Mouse (Mus musculus) adrenal gland, postnatal 4 days (tissue): ENCODE results near the gene Cox15. TPM values are rescaled to one million over a fixed set of nuclear protein-coding genes. Genes with fewer than 3 reads are reported as not detected.

Experiments used
- DNase-seq, 2 experiments: peaks; one replicate each; pipeline ENCODE4 v3.0.0; 2021 to 2022; ENCODE audit warnings: low spot score in 2 of 2, mixed read lengths in 2 of 2
- total RNA-seq, 2 experiments: library from RNA; stranded (reverse); gene quantifications; 2 replicates each; pipeline ENCODE4 v1.2.3; 2021

Cox15 gene
- total RNA-seq, 2 experiments from 2014 or later, result 41.0 to 45.9 TPM

DNA sequence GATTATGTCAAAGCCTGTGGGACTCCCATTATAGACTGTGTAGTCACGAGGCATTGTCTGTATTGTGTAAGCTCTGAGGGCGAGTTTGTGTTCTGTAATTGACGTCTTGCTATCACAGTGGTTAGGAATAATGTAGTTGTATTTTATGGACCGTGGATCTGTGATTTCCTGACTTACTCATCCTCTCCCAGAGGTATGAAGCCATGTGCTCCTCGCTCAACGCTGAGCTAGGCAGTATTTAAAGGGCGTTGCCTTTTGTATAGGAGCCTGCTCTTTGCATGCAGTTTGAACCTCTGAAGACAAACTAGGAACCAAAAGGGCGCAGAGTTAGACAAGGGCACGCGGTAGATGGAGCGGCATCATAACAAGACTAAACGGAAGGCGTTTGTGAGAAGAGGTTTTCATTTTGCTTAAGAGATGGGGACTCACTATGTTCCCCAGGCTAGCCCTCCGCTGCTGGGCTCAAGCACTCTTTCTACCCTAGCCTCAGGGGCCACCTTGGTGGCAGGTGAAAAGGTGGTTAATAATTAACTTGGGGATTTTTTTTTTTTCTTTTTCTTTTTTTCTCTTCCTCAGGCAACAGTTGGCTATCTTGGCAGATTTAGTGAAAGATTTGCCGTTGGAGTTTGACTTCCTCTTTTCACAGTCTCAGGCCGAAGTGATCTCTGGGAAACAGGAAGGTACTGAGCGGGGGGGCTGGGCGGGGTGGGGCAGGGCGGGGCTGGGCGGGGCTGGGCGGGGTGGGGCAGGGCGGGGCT, 41.5 kb downstream of the Cox15 start:
- DNase-seq, result no peak

- no peak for DNase-seq
Observed at GRCm38 (mm10) chr19:43709317-43709716, 43.5 kb downstream of the Cox15 start.

DNA sequence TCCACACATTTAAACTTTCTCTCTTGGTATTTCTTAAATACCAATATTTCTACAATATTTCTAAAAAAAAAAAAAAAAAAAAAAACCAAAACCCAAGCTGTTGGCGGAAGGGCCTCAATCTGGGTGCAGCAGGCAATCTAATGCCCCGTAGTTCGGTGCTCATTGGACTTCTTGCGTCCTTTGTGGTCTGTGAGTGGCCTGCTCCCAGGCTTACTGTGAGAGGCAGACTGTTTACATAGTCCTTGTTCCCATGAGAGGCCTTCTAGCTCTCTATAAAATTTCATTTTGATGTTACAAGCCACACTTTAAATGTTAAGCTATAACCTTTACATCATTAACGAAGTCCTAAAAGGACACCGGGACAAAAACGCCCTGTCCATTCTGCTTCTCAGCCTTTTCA, 44.6 kb downstream of the Cox15 start:
- DNase-seq, result no peak

- no peak for DNase-seq
Observed at GRCm38 (mm10) chr19:43704787-43705497, 47.9 kb downstream of the Cox15 start.

DNA sequence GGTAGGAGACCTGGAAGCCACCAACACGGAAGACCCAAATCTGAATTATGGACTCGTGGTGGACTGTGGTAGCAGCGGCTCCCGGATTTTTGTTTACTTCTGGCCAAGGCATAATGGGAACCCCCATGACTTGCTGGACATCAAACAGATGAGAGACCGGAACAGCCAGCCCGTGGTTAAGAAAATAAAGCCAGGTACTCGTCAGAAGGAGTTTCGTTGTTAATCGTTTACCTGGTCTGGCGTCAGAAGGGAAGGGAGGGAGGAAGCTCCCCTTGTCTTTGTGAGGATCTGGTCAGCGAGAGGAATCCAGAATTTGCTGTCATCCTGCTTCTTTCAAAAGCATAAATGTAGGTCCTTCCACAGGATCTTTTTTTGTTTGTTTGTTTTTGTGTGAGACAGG, 48.6 kb downstream of the Cox15 start:
- no peak for DNase-seq

- no peak for DNase-seq
Observed at GRCm38 (mm10) chr19:43699763-43700155, 53.0 kb downstream of the Cox15 start.

DNA sequence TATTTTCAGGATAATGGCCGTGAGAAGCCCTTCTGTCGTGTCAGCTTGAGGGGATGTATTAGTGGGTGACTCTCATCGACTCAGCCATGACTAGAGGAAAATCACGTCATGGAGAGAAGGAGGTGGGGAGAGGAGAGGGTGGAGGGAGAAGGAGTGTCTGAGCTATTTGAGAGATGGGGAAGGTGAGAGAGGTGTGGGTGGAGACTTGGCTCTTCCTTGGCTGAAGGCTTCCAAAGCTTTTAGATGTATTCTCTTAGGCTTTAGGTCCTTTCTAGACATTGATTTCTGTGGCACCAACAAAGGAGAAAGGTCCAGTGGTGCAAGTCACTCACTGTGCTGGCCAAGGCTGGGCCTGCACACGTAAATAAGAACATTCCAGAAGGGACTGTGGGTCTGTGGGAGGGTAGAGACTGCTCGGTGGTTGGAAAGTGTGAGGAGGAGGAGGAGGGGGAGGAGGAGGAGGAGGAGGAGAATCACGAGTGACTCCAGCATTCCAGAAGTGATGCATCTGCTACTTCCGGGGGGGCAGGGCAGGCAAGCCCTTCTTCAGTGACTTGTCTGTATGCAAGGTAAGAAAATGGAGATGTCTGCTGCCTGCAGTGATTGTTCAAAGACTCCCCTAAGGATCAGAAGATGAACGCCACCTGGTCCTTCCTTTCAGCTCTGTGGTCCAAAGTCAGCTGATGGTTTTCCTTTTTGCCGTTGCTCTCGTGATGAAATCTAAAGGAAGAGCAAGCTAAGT, 53.6 kb downstream of the Cox15 start:
- DNase-seq, result no peak

- DNase-seq, result no peak
Observed at GRCm38 (mm10) chr19:43697666-43698370, 55.0 kb downstream of the Cox15 start.

DNA sequence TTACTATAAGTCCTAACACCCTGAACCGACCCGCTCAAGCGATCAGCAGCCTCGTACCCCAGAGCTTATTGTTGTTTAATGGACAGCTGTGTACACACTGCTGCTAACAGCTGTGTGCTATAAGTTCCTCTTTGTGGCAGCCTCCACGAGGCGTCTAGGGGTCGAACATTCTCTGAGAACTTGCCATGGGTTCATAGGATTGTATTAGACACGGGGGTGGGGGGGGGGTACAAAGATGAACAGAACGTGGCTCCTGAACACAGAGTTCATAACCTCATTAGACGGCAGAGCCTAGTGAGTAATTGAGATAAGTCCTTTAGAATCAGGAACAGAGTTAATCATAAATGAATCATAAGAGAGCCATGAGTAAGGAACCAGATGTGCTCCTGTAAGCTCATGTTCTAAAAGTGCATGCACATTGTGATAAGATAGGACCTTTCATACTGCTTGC, 57.3 kb downstream of the Cox15 start:
- no peak for DNase-seq

- DNase-seq, result no peak
Observed at GRCm38 (mm10) chr19:43692815-43693214, 60.0 kb downstream of the Cox15 start.

DNA sequence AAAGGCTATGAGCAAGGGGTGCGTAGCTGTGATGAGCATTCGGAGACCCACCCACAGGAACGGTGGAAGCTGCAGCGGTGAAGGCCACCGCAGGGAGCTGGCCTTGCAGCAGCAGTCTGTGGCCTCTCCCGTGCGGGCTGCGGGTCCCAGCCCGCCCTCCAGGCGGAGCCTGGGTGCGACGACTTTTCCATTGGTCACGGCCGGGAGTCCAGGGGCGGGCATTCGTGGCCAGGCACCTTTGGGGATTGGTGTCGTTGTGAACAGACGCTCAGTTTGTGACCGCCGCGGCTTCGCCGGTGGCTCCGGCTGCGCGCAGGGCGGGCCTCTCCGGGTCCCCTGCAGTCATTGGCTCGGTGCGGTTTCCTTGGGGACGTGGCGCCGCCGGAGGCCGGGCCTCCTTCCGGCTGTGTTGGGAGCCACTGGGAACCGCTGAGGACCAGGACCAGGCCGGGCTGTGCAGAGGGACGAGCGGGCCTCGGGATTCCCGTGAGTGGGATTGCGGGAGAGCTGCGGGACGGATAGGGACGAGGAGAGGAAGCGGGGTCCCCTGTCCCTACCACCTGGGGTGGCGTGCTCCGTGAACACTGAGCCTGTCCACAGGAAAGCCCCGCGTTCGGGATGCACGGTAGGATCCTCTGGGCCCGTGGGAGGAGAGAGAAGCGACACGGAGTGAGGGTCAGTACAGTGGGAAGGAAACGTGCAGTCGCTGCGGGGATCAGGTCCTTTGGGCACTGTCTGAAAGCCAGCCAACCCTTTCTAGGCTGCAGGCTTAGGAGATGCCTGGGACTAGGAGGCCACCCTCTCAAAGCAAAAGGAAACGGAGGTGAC, 63.2 kb downstream of the Cox15 start, which contains the start of gene Entpd7:
Gene Entpd7 (plus strand): TSS at position 254 of the 828 bp plus-strand sequence.
- DNase-seq, result peak; percentile 89 to 96

Other genes with a start within 250 kb of the Cox15 start
- 10 to 100 TPM; 59.8 to 62.7 TPM for gene Got1, start 228.4 kb downstream of the Cox15 start, total RNA-seq
- under 1 TPM in 1 of 2 experiments, not detected in 1; 0.28 TPM for gene Nkx2-3, start 140.7 kb downstream of the Cox15 start, total RNA-seq
- 10 to 100 TPM; 82.6 to 93.9 TPM for gene Slc25a28, start 78.1 kb downstream of the Cox15 start, total RNA-seq
- 10 to 100 TPM; 20.9 to 24.6 TPM for gene Entpd7, start 63.3 kb downstream of the Cox15 start, total RNA-seq
- gene Cutc, start within 50 bp of the Cox15 start, total RNA-seq, result 10 to 100 TPM; 14.1 to 15.3 TPM
- 1 to 10 TPM; 2.6 to 9.8 TPM for gene Abcc2, start 29.2 kb upstream of the Cox15 start, total RNA-seq
- 10 to 100 TPM; 22.6 to 23.1 TPM for gene Dnmbp, start 187.2 kb upstream of the Cox15 start, total RNA-seq
- gene Cpn1, start 233.6 kb upstream of the Cox15 start, total RNA-seq, result 10 to 100 TPM; 15.0 to 17.9 TPM